Mouse (Mus musculus) thymus, adult 2 months (tissue): ENCODE results near the gene Peli2. TPM values are rescaled to one million over a fixed set of nuclear protein-coding genes. Genes with fewer than 3 reads are reported as not detected.

Experiments
- DNase-seq: peaks from one replicate; pipeline ENCODE4 v3.0.0; 2021
- H3K27ac ChIP-seq: fragments of 200-500 bp; 2 replicates; pipeline ENCODE4 v1.5.1; 2012; ENCODE audit warnings: low read length, control low read depth; ENCODE audit not compliant: control insufficient read depth, insufficient read depth
- H3K27me3 ChIP-seq: fragments of 200-500 bp; 2 replicates; pipeline ENCODE4 v1.6.1; 2012; ENCODE audit warnings: mild to moderate bottlenecking, low read length, moderate library complexity, mixed read lengths; ENCODE audit not compliant: control insufficient read depth, insufficient read depth
- H3K36me3 ChIP-seq: fragments of 200-500 bp; 2 replicates; pipeline ENCODE4 v1.6.1; 2012; ENCODE audit warnings: mild to moderate bottlenecking, low read length, moderate library complexity; ENCODE audit not compliant: control insufficient read depth, insufficient read depth
- H3K4me1 ChIP-seq: fragments of 200-500 bp; replicated peaks from 2 replicates; pipeline ENCODE4 v1.6.1; 2012; ENCODE audit warnings: low read length; ENCODE audit not compliant: control insufficient read depth, insufficient read depth
- H3K4me3 ChIP-seq: fragments of 200-500 bp; 2 replicates; pipeline ENCODE4 v1.5.1; 2012; ENCODE audit warnings: mild to moderate bottlenecking, low read length, control low read depth, moderate library complexity; ENCODE audit not compliant: control insufficient read depth, insufficient read depth
- CTCF ChIP-seq: fragments of 200-500 bp; IDR thresholded peaks from 2 replicates; pipeline ENCODE4 v1.5.1; 2012; ENCODE audit warnings: mild to moderate bottlenecking, control low read depth, low read length, moderate library complexity, borderline replicate concordance; ENCODE audit not compliant: control insufficient read depth, poor library complexity, insufficient read depth; ENCODE audit errors: extremely low read depth
- POLR2A ChIP-seq: fragments of 200-500 bp; IDR thresholded peaks from 2 replicates; pipeline ENCODE4 v1.6.1; 2012; ENCODE audit warnings: mild to moderate bottlenecking, low read length, control low read depth, moderate library complexity; ENCODE audit not compliant: control insufficient read depth, poor library complexity, insufficient read depth; ENCODE audit errors: extremely low read depth
- WGBS: fragments of 180-500 bp; shearing (Covaris S2); methylation state at CpG from one replicate; pipeline ENCODE4 v1.1.7; 2018; 5-methylcytosine and 5-hydroxymethylcytosine counted together
- polyA plus RNA-seq: library from polyadenylated mRNA; depleted of rRNA; stranded (reverse); fragments of >200 nt; gene quantifications from 2 replicates; pipeline ENCODE4 v1.2.3, GENCODE M21; 2012

The Peli2 gene
- polyA plus RNA-seq, 1 experiment: 2.8 TPM

- Histone ChIP-seq H3K36me3 (no peaks in the 10 kb centered on the region), H3K4me3 (no peak overlapping the region), H3K4me1 (peaks cover 5% of the 10 kb centered on the region), H3K27ac (no peak overlapping the region), H3K27me3 (no peaks in the 10 kb centered on the region)
- DNase-seq: no peak
- no peak for TF ChIP-seq CTCF
- TF ChIP-seq POLR2A: no peak
- 11% methylated on average over 5 of the region's 5 CpGs for WGBS
These were observed 174.8 kb downstream of the Peli2 start for GRCm38 (mm10) chr14:48295410-48295809.

GRCm38 (mm10) chr14:48295815-48296271, 175.2 kb downstream of the Peli2 start:
- Histone ChIP-seq H3K27ac (no peak overlapping the region), H3K36me3 (no peaks in the 10 kb centered on the region), H3K4me3 (no peak overlapping the region), H3K27me3 (no peaks in the 10 kb centered on the region), H3K4me1 (peaks cover 5% of the 10 kb centered on the region)
- TF ChIP-seq CTCF (no peak), POLR2A (no peak)
- DNase-seq: no peak
- WGBS: 5% methylated on average over 7 of the region's 7 CpGs

- 92% methylated on average over 1 of the region's 1 CpGs for WGBS
- DNase-seq: no peak
- Histone ChIP-seq H3K4me1 (peaks cover 5% of the 10 kb centered on the region), H3K4me3 (no peak overlapping the region), H3K27ac (no peak overlapping the region), H3K27me3 (no peaks in the 10 kb centered on the region), H3K36me3 (no peaks in the 10 kb centered on the region)
- TF ChIP-seq CTCF: no peak
- TF ChIP-seq POLR2A: no peak
These were observed 176.2 kb downstream of the Peli2 start for GRCm38 (mm10) chr14:48296820-48297219.

- no peak for TF ChIP-seq CTCF
- no peak for TF ChIP-seq POLR2A
- Histone ChIP-seq H3K4me1 (peaks cover 14% of the 10 kb centered on the region), H3K27me3 (no peaks in the 10 kb centered on the region), H3K36me3 (no peaks in the 10 kb centered on the region), H3K27ac (no peak overlapping the region), H3K4me3 (no peak overlapping the region)
- WGBS: 57% methylated on average over 10 of the region's 10 CpGs
- DNase-seq: no peak
These were observed 182.0 kb downstream of the Peli2 start for GRCm38 (mm10) chr14:48302471-48303186.

- Histone ChIP-seq H3K27ac (no peak overlapping the region), H3K36me3 (no peaks in the 10 kb centered on the region), H3K4me1 (peaks cover 14% of the 10 kb centered on the region), H3K27me3 (no peaks in the 10 kb centered on the region), H3K4me3 (no peak overlapping the region)
- no peak for DNase-seq
- 40% methylated on average over 6 of the region's 6 CpGs for WGBS
- TF ChIP-seq POLR2A (no peak), CTCF (no peak)
These were observed 182.6 kb downstream of the Peli2 start for GRCm38 (mm10) chr14:48303235-48303634.

GRCm38 (mm10) chr14:48303841-48304240, 183.2 kb downstream of the Peli2 start:
- no peak overlapping the region for H3K27ac ChIP-seq
- WGBS: 21% methylated on average over 9 of the region's 9 CpGs
- no peak for TF ChIP-seq POLR2A
- no peak for TF ChIP-seq CTCF
- no peaks in the 10 kb centered on the region for H3K27me3 ChIP-seq
- H3K36me3 ChIP-seq: no peaks in the 10 kb centered on the region
- H3K4me3 ChIP-seq: no peak overlapping the region; the same call in 1 of the 2 replicates
- DNase-seq: peak; percentile 26
- H3K4me1 ChIP-seq: peaks cover 14% of the 10 kb centered on the region
